Mouse (Mus musculus): ENCODE measurements around the gene St3gal2. TPM values are rescaled to one million over a fixed set of nuclear protein-coding genes. Genes with fewer than 3 reads are reported as not detected.

Gene St3gal2
- polyA plus RNA-seq, 1 experiment from 2014 or later: 27.4 TPM

- H3K4me3 ChIP-seq (replicated peaks): no peak overlapping the region
- no peak overlapping the region for H3K27ac ChIP-seq
- H3K9me3 ChIP-seq (replicated peaks): no peaks in the 10 kb centered on the region
- H3K4me1 ChIP-seq: peaks cover 21% of the 10 kb centered on the region
- no peaks in the 10 kb centered on the region for H3K27me3 ChIP-seq
- H3K4me2 ChIP-seq: no peak overlapping the region
- 88% methylated on average over 3 of the region's 3 CpGs for WGBS
- no peak overlapping the region for H3K9ac ChIP-seq
- 0 out of 2 replicates have a peak, but pooled peaks cover 4% of the 10 kb centered on the region for H3K36me3 ChIP-seq
- ATAC-seq (replicated peaks; ENCODE audit: low FRiP score): no peak
These were observed 12.7 kb downstream of the St3gal2 start for GRCm38 (mm10) chr8:110932444-110932843.

GRCm38 (mm10) chr8:110933272-110933671 is 13.6 kb downstream of the St3gal2 start:
- Histone ChIP-seq H3K4me3 (replicated peaks) (no peak overlapping the region), H3K9me3 (replicated peaks) (no peaks in the 10 kb centered on the region), H3K27me3 (no peaks in the 10 kb centered on the region), H3K27ac (no peak overlapping the region), H3K36me3 (0 out of 2 replicates have a peak, but pooled peaks cover 4% of the 10 kb centered on the region), H3K9ac (no peak overlapping the region), H3K4me1 (peaks cover 19% of the 10 kb centered on the region), H3K4me2 (no peak overlapping the region)
- ATAC-seq (replicated peaks; ENCODE audit: low FRiP score): no peak
- 88% methylated on average over 2 of the region's 2 CpGs for WGBS

GRCm38 (mm10) chr8:110936217-110936616 is 16.5 kb downstream of the St3gal2 start:
- 93% methylated on average over 12 of the region's 12 CpGs for WGBS
- no peaks in the 10 kb centered on the region for H3K36me3 ChIP-seq
- ATAC-seq (replicated peaks; ENCODE audit: low FRiP score): no peak

GRCm38 (mm10) chr8:110938882-110939589 is 19.3 kb downstream of the St3gal2 start:
- Histone ChIP-seq H3K4me2 (0 out of 2 replicates have a peak overlapping the region, but pooled peaks have one; percentile 12), H3K27me3 (no peaks in the 10 kb centered on the region), H3K9me3 (replicated peaks) (no peaks in the 10 kb centered on the region), H3K4me3 (replicated peaks) (no peak overlapping the region), H3K4me1 (peaks cover 33% of the 10 kb centered on the region), H3K36me3 (no peaks in the 10 kb centered on the region), H3K27ac (peak overlapping the region; percentile 62), H3K9ac (no peak overlapping the region)
- peak; percentile 49; the same call in 1 of the 2 replicates for ATAC-seq (replicated peaks; ENCODE audit: low FRiP score)
- 48% methylated on average over 6 of the region's 6 CpGs for WGBS

More at GRCm38 (mm10) chr8:110936217-110936616, 16.5 kb downstream of the St3gal2 start:
- Histone ChIP-seq H3K4me2 (no peak overlapping the region), H3K27ac (no peak overlapping the region), H3K4me1 (peaks cover 27% of the 10 kb centered on the region), H3K9ac (no peak overlapping the region), H3K27me3 (no peaks in the 10 kb centered on the region), H3K4me3 (replicated peaks) (no peak overlapping the region), H3K9me3 (replicated peaks) (no peaks in the 10 kb centered on the region)

GRCm38 (mm10) chr8:110940682-110941452 is 21.1 kb downstream of the St3gal2 start:
- 71% methylated on average over 15 of the region's 15 CpGs for WGBS
- 0 out of 2 replicates have a peak, but pooled peaks have one; percentile 22 for ATAC-seq (replicated peaks; ENCODE audit: low FRiP score)
- H3K9ac ChIP-seq: no peak overlapping the region
- no peaks in the 10 kb centered on the region for H3K27me3 ChIP-seq
- H3K4me2 ChIP-seq: 0 out of 2 replicates have a peak overlapping the region, but pooled peaks have one; percentile 5
- peaks cover 35% of the 10 kb centered on the region for H3K4me1 ChIP-seq
- H3K4me3 ChIP-seq (replicated peaks): no peak overlapping the region
- no peaks in the 10 kb centered on the region for H3K36me3 ChIP-seq
- no peaks in the 10 kb centered on the region for H3K9me3 ChIP-seq (replicated peaks)
- H3K27ac ChIP-seq: peak overlapping the region; percentile 73

- ATAC-seq (replicated peaks; ENCODE audit: low FRiP score): peak; percentile 80
- H3K4me3 ChIP-seq (replicated peaks): no peak overlapping the region
- H3K9ac ChIP-seq: no peak overlapping the region
- 0 out of 2 replicates have a peak overlapping the region, but pooled peaks have one; percentile 5 for H3K4me2 ChIP-seq
- no peaks in the 10 kb centered on the region for H3K27me3 ChIP-seq
- H3K27ac ChIP-seq: peak overlapping the region; percentile 73
- H3K9me3 ChIP-seq (replicated peaks): no peaks in the 10 kb centered on the region
- no peaks in the 10 kb centered on the region for H3K36me3 ChIP-seq
- peaks cover 36% of the 10 kb centered on the region for H3K4me1 ChIP-seq
- 33% methylated on average over 10 of the region's 10 CpGs for WGBS
These were observed 21.8 kb downstream of the St3gal2 start for GRCm38 (mm10) chr8:110941453-110941948.

- Histone ChIP-seq H3K27ac (no peak overlapping the region), H3K9ac (no peak overlapping the region), H3K36me3 (no peaks in the 10 kb centered on the region), H3K27me3 (no peaks in the 10 kb centered on the region), H3K4me3 (replicated peaks) (no peak overlapping the region), H3K4me2 (no peak overlapping the region), H3K4me1 (peaks cover 37% of the 10 kb centered on the region), H3K9me3 (replicated peaks) (no peaks in the 10 kb centered on the region)
- 83% methylated on average over 7 of the region's 7 CpGs for WGBS
- ATAC-seq (replicated peaks; ENCODE audit: low FRiP score): no peak
These were observed 24.7 kb downstream of the St3gal2 start for GRCm38 (mm10) chr8:110944276-110944876.

GRCm38 (mm10) chr8:110945716-110946115 is 26.0 kb downstream of the St3gal2 start:
- H3K27ac ChIP-seq: no peak overlapping the region
- no peaks in the 10 kb centered on the region for H3K36me3 ChIP-seq
- no peak overlapping the region for H3K9ac ChIP-seq
- H3K9me3 ChIP-seq (replicated peaks): no peaks in the 10 kb centered on the region
- H3K4me2 ChIP-seq: no peak overlapping the region
- no peaks in the 10 kb centered on the region for H3K27me3 ChIP-seq
- H3K4me1 ChIP-seq: peaks cover 35% of the 10 kb centered on the region
- ATAC-seq (replicated peaks; ENCODE audit: low FRiP score): no peak
- H3K4me3 ChIP-seq (replicated peaks): no peak overlapping the region
- 73% methylated on average over 4 of the region's 4 CpGs for WGBS

GRCm38 (mm10) chr8:110950065-110950484 is 30.4 kb downstream of the St3gal2 start:
- no peaks in the 10 kb centered on the region for H3K9me3 ChIP-seq (replicated peaks)
- H3K27me3 ChIP-seq: no peaks in the 10 kb centered on the region
- peaks cover 16% of the 10 kb centered on the region for H3K4me1 ChIP-seq
- peaks cover 6% of the 10 kb centered on the region; the same call in 1 of the 2 replicates for H3K36me3 ChIP-seq
- H3K4me2 ChIP-seq: no peak overlapping the region
- WGBS: 79% methylated on average over 17 of the region's 17 CpGs
- no peak overlapping the region for H3K9ac ChIP-seq
- H3K4me3 ChIP-seq (replicated peaks): no peak overlapping the region
- no peak for ATAC-seq (replicated peaks; ENCODE audit: low FRiP score)
- H3K27ac ChIP-seq: no peak overlapping the region

- 65% methylated on average over 8 of the region's 8 CpGs for WGBS
These were observed 35.1 kb downstream of the St3gal2 start for GRCm38 (mm10) chr8:110954776-110955175.

GRCm38 (mm10) chr8:110956619-110957450 is 37.1 kb downstream of the St3gal2 start:
- Histone ChIP-seq H3K4me1 (peaks cover 16% of the 10 kb centered on the region), H3K9ac (no peak overlapping the region), H3K4me3 (replicated peaks) (no peak overlapping the region), H3K4me2 (no peak overlapping the region), H3K9me3 (replicated peaks) (no peaks in the 10 kb centered on the region), H3K36me3 (peaks cover 47% of the 10 kb centered on the region), H3K27me3 (no peaks in the 10 kb centered on the region), H3K27ac (peak overlapping the region; percentile 54; the same call in 1 of the 2 replicates)
- 88% methylated on average over 15 of the region's 15 CpGs for WGBS
- no peak for ATAC-seq (replicated peaks; ENCODE audit: low FRiP score)

More at GRCm38 (mm10) chr8:110954776-110955175, 35.1 kb downstream of the St3gal2 start:
- Histone ChIP-seq H3K4me2 (no peak overlapping the region), H3K36me3 (peaks cover 36% of the 10 kb centered on the region), H3K4me3 (replicated peaks) (no peak overlapping the region), H3K9me3 (replicated peaks) (no peaks in the 10 kb centered on the region), H3K9ac (no peak overlapping the region), H3K4me1 (peaks cover 16% of the 10 kb centered on the region), H3K27me3 (no peaks in the 10 kb centered on the region), H3K27ac (no peak overlapping the region)
- no peak for ATAC-seq (replicated peaks; ENCODE audit: low FRiP score)
